Mouse (Mus musculus) left cerebral cortex, adult 8-10 months (tissue): ENCODE data around the gene Mapkapk3. TPM values are rescaled to one million over a fixed set of nuclear protein-coding genes. Genes with fewer than 3 reads are reported as not detected.

ENCODE experiments used
- DNase-seq, 2 experiments: peaks; one replicate each; pipeline ENCODE4 v3.0.0; 2022; ENCODE audit warnings: low spot score in 2 of 2
- total RNA-seq, 4 experiments: library from RNA; stranded (reverse); gene quantifications; 2 replicates each; pipeline ENCODE4 v1.2.4; 2022

The Mapkapk3 gene
- 1 to 10 TPM; 2.4 to 3.9 (median 3.2) TPM for total RNA-seq

- DNase-seq = no peak
These were observed at the start of gene Mapkapk3 for GRCm38 (mm10) chr9:107289211-107290076. TSS of gene Mapkapk3 (minus strand) at chr9:107289877.

GRCm38 (mm10) chr9:107338172-107338883 lies 48.7 kb upstream of the Mapkapk3 start, which contains the start of gene Hemk1:
TSS of gene Hemk1 (minus strand) at chr9:107338350.
- peak; percentile 63 to 71 for DNase-seq

GRCm38 (mm10) chr9:107336386-107336785 lies 46.7 kb upstream of the Mapkapk3 start:
- DNase-seq = no peak

GRCm38 (mm10) chr9:107335909-107336308 lies 46.2 kb upstream of the Mapkapk3 start:
- DNase-seq = peak in 1 of 2 experiments; percentile 60

GRCm38 (mm10) chr9:107335046-107335445 lies 45.4 kb upstream of the Mapkapk3 start:
- no peak for DNase-seq

- no peak for DNase-seq
These were observed 44.7 kb upstream of the Mapkapk3 start for GRCm38 (mm10) chr9:107334356-107334755.

GRCm38 (mm10) chr9:107333686-107334085 lies 44.0 kb upstream of the Mapkapk3 start:
- no peak for DNase-seq

GRCm38 (mm10) chr9:107330791-107331190 lies 41.1 kb upstream of the Mapkapk3 start:
- no peak for DNase-seq

GRCm38 (mm10) chr9:107327879-107328620 lies 38.4 kb upstream of the Mapkapk3 start:
- no peak for DNase-seq

- DNase-seq = no peak
These were observed 36.2 kb upstream of the Mapkapk3 start for GRCm38 (mm10) chr9:107325904-107326303.

GRCm38 (mm10) chr9:107324799-107325561 lies 35.3 kb upstream of the Mapkapk3 start:
- DNase-seq = no peak

- DNase-seq = no peak
These were observed 33.9 kb upstream of the Mapkapk3 start for GRCm38 (mm10) chr9:107323558-107323957.

GRCm38 (mm10) chr9:107322461-107323050 lies 32.9 kb upstream of the Mapkapk3 start:
- no peak for DNase-seq

- no peak for DNase-seq
These were observed 26.1 kb upstream of the Mapkapk3 start for GRCm38 (mm10) chr9:107315791-107316190.

- DNase-seq = no peak
These were observed 24.2 kb upstream of the Mapkapk3 start for GRCm38 (mm10) chr9:107313926-107314325.

- no peak for DNase-seq
These were observed 23.3 kb upstream of the Mapkapk3 start for GRCm38 (mm10) chr9:107312811-107313584.

- no peak for DNase-seq
These were observed 19.9 kb upstream of the Mapkapk3 start for GRCm38 (mm10) chr9:107309600-107309999.

- no peak for DNase-seq
These were observed 19.5 kb upstream of the Mapkapk3 start for GRCm38 (mm10) chr9:107309171-107309570.

GRCm38 (mm10) chr9:107308346-107309000 lies 18.8 kb upstream of the Mapkapk3 start:
- DNase-seq = no peak
